Mouse (Mus musculus) splenic B cell, adult 2 months (primary cell): ENCODE results near the gene Eps8.
"Not testable (repeated sequence)": the region's sequence is repeated elsewhere in the genome, so short reads cannot be mapped to it uniquely, and the experiment has no call there.

Source experiments
- DNase-seq: peaks from one replicate; pipeline ENCODE4 v3.0.0-alpha.2; 2011; ENCODE audit warnings: low read depth, low spot score
- H3K27me3 ChIP-seq: 2 replicates; pipeline ENCODE4 v1.6.1; 2012; ENCODE audit warnings: mild to moderate bottlenecking, low read length, moderate library complexity, mixed read lengths; ENCODE audit not compliant: control insufficient read depth, poor library complexity, insufficient read depth, severe bottlenecking
- H3K36me3 ChIP-seq: 2 replicates; pipeline ENCODE4 v1.6.1; 2012; ENCODE audit warnings: mild to moderate bottlenecking, low read length, moderate library complexity, mixed read lengths; ENCODE audit not compliant: control insufficient read depth, poor library complexity, insufficient read depth, severe bottlenecking

Eps8 gene

GRCm38 (mm10) chr6:137493211-137494135 lies 161.2 kb downstream of the Eps8 start:
- Histone ChIP-seq H3K27me3 (no peaks in the 10 kb centered on the region), H3K36me3 (no peaks in the 10 kb centered on the region; the same call in 1 of the 2 replicates)
- DNase-seq = no peak

GRCm38 (mm10) chr6:137492582-137492981 lies 162.1 kb downstream of the Eps8 start:
- Histone ChIP-seq H3K36me3 (no peaks in the 10 kb centered on the region; the same call in 1 of the 2 replicates), H3K27me3 (no peaks in the 10 kb centered on the region)
- no peak for DNase-seq

- H3K27me3 ChIP-seq = no peaks in the 10 kb centered on the region
- no peak for DNase-seq
These were observed 163.0 kb downstream of the Eps8 start for GRCm38 (mm10) chr6:137491659-137492058.

GRCm38 (mm10) chr6:137490115-137490514 lies 164.6 kb downstream of the Eps8 start:
- H3K36me3 ChIP-seq = no peaks in the 10 kb centered on the region; the same call in 1 of the 2 replicates
- no peak for DNase-seq
- no peaks in the 10 kb centered on the region for H3K27me3 ChIP-seq

More at GRCm38 (mm10) chr6:137491659-137492058, 163.0 kb downstream of the Eps8 start:
- no peaks in the 10 kb centered on the region; the same call in 1 of the 2 replicates for H3K36me3 ChIP-seq

GRCm38 (mm10) chr6:137487443-137487842 lies 167.2 kb downstream of the Eps8 start:
- DNase-seq = no peak
- no peaks in the 10 kb centered on the region for H3K27me3 ChIP-seq
- H3K36me3 ChIP-seq = no peaks in the 10 kb centered on the region; the same call in 1 of the 2 replicates

- H3K36me3 ChIP-seq = peaks cover 4% of the 10 kb centered on the region; the same call in 1 of the 2 replicates
- no peaks in the 10 kb centered on the region for H3K27me3 ChIP-seq
- no peak for DNase-seq
These were observed 171.8 kb downstream of the Eps8 start for GRCm38 (mm10) chr6:137482891-137483290.

GRCm38 (mm10) chr6:137475695-137476094 lies 179.0 kb downstream of the Eps8 start:
- H3K36me3 ChIP-seq, H3K27me3 ChIP-seq, DNase-seq: not testable (repeated sequence)

- Histone ChIP-seq H3K36me3 (no peaks in the 10 kb centered on the region), H3K27me3 (no peaks in the 10 kb centered on the region)
- no peak for DNase-seq
These were observed 181.2 kb downstream of the Eps8 start for GRCm38 (mm10) chr6:137473433-137473832.

- no peaks in the 10 kb centered on the region for H3K27me3 ChIP-seq
- no peak for DNase-seq
These were observed 182.5 kb downstream of the Eps8 start for GRCm38 (mm10) chr6:137472129-137472528.

GRCm38 (mm10) chr6:137470901-137471598 lies 183.6 kb downstream of the Eps8 start:
- no peaks in the 10 kb centered on the region for H3K36me3 ChIP-seq
- no peaks in the 10 kb centered on the region for H3K27me3 ChIP-seq
- peak; percentile 6 for DNase-seq

More at GRCm38 (mm10) chr6:137472129-137472528, 182.5 kb downstream of the Eps8 start:
- H3K36me3 ChIP-seq = no peaks in the 10 kb centered on the region

GRCm38 (mm10) chr6:137469541-137469940 lies 185.1 kb downstream of the Eps8 start:
- DNase-seq = peak; percentile 4
- Histone ChIP-seq H3K36me3 (no peaks in the 10 kb centered on the region), H3K27me3 (no peaks in the 10 kb centered on the region)

- DNase-seq = no peak
- Histone ChIP-seq H3K27me3 (no peaks in the 10 kb centered on the region), H3K36me3 (no peaks in the 10 kb centered on the region)
These were observed 187.0 kb downstream of the Eps8 start for GRCm38 (mm10) chr6:137467696-137468095.

- H3K36me3 ChIP-seq = no peaks in the 10 kb centered on the region
- no peak for DNase-seq
These were observed 188.4 kb downstream of the Eps8 start for GRCm38 (mm10) chr6:137466256-137466655.

GRCm38 (mm10) chr6:137465253-137465652 lies 189.4 kb downstream of the Eps8 start:
- H3K27me3 ChIP-seq = no peaks in the 10 kb centered on the region
- no peak for DNase-seq
- H3K36me3 ChIP-seq = no peaks in the 10 kb centered on the region

More at GRCm38 (mm10) chr6:137466256-137466655, 188.4 kb downstream of the Eps8 start:
- H3K27me3 ChIP-seq = no peaks in the 10 kb centered on the region

- Histone ChIP-seq H3K27me3 (no peaks in the 10 kb centered on the region), H3K36me3 (no peaks in the 10 kb centered on the region)
- no peak for DNase-seq
These were observed 190.9 kb downstream of the Eps8 start for GRCm38 (mm10) chr6:137463771-137464170.
